Mouse (Mus musculus) T-cell, adult 2 months (primary cell): Measurements from ENCODE around the gene Mettl15.

Source experiments
- DNase-seq: peaks from one replicate; pipeline ENCODE4 v3.0.0; 2022; ENCODE audit warnings: low spot score

Gene Mettl15

GRCm38 (mm10) chr2:109156131-109156530 is 124.4 kb downstream of the Mettl15 start:
- DNase-seq = no peak

DNA sequence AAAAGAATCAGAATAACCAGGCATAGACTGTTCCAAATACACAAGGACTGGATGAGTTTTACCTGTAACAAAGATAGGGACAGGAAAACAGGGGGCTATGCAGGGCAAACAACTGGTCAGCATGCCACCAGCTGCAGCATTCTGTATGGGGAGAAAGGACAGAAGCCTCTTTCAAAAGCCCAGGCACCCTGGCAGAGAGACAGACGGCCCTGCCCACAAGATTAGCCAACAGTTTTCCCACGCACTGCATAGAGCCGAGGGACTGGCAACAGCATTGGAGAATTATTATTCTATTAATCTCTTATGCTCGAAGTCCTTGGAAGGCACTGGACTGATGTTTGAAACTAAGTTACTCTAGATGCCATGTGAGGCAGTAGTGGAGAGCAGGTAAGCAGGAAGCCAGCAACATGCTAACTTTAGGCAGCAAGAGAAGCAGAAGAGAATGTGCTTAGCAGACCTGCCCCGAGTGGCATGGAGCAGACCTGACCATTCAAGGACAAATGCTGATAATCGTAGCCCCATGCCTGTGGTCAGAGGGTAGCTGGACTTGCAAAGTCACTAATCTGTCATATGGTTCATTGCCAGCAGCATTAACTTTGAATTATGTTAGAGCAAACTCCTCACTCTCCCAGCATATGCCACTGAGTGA is 127.0 kb downstream of the Mettl15 start:
- DNase-seq = no peak

- no peak for DNase-seq
Observed at GRCm38 (mm10) chr2:109147292-109147691, 133.3 kb downstream of the Mettl15 start.

- no peak for DNase-seq
Observed at GRCm38 (mm10) chr2:109144410-109144809, 136.1 kb downstream of the Mettl15 start.

DNA sequence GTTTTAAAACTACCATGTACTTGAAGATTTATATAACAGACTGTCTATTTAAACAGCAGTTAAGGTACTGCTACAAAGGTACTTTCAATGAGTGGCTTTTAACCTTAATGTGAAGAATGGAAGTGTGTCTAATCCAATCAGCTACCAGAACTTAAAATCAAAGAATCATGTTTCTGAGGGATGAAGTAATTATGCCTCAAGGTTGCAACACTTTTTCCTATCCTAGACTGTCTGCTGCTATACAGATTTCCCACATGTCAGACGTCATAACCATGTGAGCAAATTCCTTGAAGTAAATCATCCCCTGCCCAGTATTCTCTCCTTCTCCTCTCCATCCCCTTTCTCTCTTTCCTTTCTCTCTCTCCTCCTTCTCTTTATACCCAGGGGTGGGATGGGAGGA is 140.2 kb downstream of the Mettl15 start:
- DNase-seq = no peak

- no peak for DNase-seq
Observed at GRCm38 (mm10) chr2:109137276-109137675, 143.3 kb downstream of the Mettl15 start.

- no peak for DNase-seq
Observed at GRCm38 (mm10) chr2:109130718-109131117, 149.8 kb downstream of the Mettl15 start.

DNA sequence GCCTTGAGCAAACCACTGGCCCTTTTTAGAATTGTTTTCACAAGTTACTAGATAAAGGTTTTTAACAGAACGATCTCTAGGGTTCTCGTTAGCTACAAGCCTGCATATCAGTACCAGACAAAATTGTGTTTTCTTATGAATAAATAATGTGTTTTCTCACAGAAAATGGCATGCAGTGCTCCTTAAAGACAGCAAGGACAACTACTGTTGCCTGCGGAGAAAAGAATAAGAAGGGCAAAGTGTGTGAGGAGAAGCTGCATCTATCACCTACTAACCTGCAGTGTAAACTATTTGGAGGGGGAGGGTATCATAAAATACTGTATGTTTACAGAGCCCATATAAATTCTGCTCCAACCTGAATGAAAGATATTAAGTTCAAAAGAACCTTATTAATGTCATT is 150.6 kb downstream of the Mettl15 start:
- no peak for DNase-seq

DNA sequence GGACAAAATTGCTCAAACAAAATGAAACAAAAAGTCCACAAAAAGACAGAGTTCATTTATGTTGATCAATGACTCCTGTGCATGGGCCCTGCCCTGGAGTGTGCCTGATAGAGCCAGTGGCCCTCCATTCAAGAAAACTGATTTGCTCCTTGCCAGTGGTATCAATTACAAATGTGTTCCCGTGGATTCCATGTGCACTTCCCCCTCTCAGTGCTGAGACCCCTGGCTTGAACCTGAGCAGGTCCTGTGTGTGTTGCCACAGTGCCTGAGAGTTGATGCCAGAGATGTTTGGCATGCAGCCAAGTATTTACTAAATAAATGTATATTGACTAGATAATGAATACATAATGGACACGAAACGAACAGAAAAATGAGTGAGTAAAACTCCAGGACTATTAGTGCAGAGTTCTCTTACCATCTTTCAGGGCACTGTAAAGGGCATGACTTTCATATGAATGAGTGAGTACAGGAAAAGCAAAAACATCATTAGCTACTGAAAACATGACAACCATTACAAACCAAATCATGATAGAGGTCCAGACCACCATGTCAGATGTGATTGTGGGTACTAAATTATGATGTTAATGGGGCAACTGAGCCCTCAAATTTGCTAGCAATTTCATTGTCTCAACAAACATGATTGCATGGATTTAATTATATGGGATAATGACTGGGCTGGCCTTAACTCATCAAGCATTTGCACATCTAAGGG is 174.6 kb downstream of the Mettl15 start:
- DNase-seq = no peak

DNA sequence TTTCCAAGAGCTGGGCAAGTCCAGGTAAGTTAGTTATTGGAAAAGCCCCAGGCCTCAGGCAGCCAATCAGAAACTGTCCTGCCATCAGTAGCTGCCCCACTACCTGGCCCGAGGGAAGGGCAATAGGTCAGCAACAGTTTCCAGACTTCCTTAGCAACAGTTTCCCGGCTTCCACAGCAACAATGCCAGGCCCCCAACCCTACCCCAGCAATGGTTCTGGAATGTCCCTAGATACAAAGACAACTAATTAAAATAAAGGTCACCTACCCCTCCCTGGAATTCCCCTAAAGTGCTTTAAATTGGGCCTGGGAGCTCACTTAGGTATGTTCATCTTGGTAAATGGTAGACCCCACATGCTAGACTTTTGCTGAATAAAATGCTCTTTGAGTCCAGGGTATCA is 230.9 kb downstream of the Mettl15 start:
- no peak for DNase-seq
